Mouse (Mus musculus) limb, embryonic 13.5 days (tissue): ENCODE measurements at regions not wholly inside any gene's neighbourhood (a gene's known extent, or its start where the extent isn't known, plus 50 kb on each side); places are given as distances from the start of the nearest gene placed in this dataset.

ENCODE experiments used
- ATAC-seq: fragments of 200-750 bp; cut with Nextera tagmentation; 2 replicates; pipeline ENCODE4 v1.8.0; 2017; ENCODE audit warnings: low read depth, moderate number of reproducible peaks, moderate TSS enrichment; ENCODE audit not compliant: low FRiP score
- H3K27ac ChIP-seq: fragments of 300-500 bp; sonication (generic); 2 replicates; pipeline ENCODE4 v1.5.1; 2015; ENCODE audit warnings: inconsistent platforms, mild to moderate bottlenecking, moderate library complexity
- H3K27me3 ChIP-seq: fragments of 300-500 bp; sonication (generic); 2 replicates; pipeline ENCODE4 v1.6.1; 2015; ENCODE audit warnings: mild to moderate bottlenecking, inconsistent platforms
- H3K36me3 ChIP-seq: fragments of 300-500 bp; sonication (generic); 2 replicates; pipeline ENCODE4 v1.6.1; 2015; ENCODE audit warnings: inconsistent platforms, mild to moderate bottlenecking, moderate library complexity
- H3K4me1 ChIP-seq: fragments of 300-500 bp; sonication (generic); 2 replicates; pipeline ENCODE4 v1.6.1; 2015; ENCODE audit warnings: inconsistent platforms
- H3K4me2 ChIP-seq: fragments of 300-500 bp; sonication (generic); replicated peaks from 2 replicates; pipeline ENCODE4 v1.6.1; 2015; ENCODE audit warnings: inconsistent platforms, mild to moderate bottlenecking, moderate library complexity
- H3K4me3 ChIP-seq: fragments of 300-500 bp; sonication (generic); 2 replicates; pipeline ENCODE4 v1.5.1; 2015; ENCODE audit warnings: moderate library complexity, mild to moderate bottlenecking, inconsistent platforms
- H3K9ac ChIP-seq: fragments of 300-500 bp; sonication (generic); 2 replicates; pipeline ENCODE4 v1.6.1; 2015; ENCODE audit warnings: mild to moderate bottlenecking, inconsistent platforms
- H3K9me3 ChIP-seq: fragments of 300-500 bp; sonication (generic); 2 replicates; pipeline ENCODE4 v1.6.1; 2016; ENCODE audit warnings: inconsistent platforms
- WGBS: fragments of 180-500 bp; shearing (Covaris S2); methylation state at CpG from one replicate; pipeline ENCODE4 v1.1.7; 2015; 5-methylcytosine and 5-hydroxymethylcytosine counted together

GRCm38 (mm10) chr5:129394416-129394815 lies 106.6 kb upstream of the Sfswap start:
- ATAC-seq: no peak
- Histone ChIP-seq H3K4me3 (no peak overlapping the region), H3K4me2 (no peak overlapping the region), H3K9me3 (no peaks in the 10 kb centered on the region), H3K27me3 (no peaks in the 10 kb centered on the region), H3K4me1 (peaks cover 5% of the 10 kb centered on the region), H3K9ac (no peak overlapping the region), H3K36me3 (no peaks in the 10 kb centered on the region), H3K27ac (no peak overlapping the region)
- 67% methylated on average over 4 of the region's 4 CpGs for WGBS

- H3K9me3 ChIP-seq: no peaks in the 10 kb centered on the region
- WGBS: 72% methylated on average over 1 of the region's 1 CpGs
- H3K9ac ChIP-seq: no peak overlapping the region
- no peaks in the 10 kb centered on the region for H3K4me1 ChIP-seq
- no peaks in the 10 kb centered on the region for H3K27me3 ChIP-seq
- no peaks in the 10 kb centered on the region for H3K36me3 ChIP-seq
- no peak overlapping the region for H3K27ac ChIP-seq
- H3K4me3 ChIP-seq: no peak overlapping the region
- no peak for ATAC-seq
- H3K4me2 ChIP-seq: no peak overlapping the region
Measured at GRCm38 (mm10) chr5:129397311-129397710, 103.7 kb upstream of the Sfswap start.

DNA sequence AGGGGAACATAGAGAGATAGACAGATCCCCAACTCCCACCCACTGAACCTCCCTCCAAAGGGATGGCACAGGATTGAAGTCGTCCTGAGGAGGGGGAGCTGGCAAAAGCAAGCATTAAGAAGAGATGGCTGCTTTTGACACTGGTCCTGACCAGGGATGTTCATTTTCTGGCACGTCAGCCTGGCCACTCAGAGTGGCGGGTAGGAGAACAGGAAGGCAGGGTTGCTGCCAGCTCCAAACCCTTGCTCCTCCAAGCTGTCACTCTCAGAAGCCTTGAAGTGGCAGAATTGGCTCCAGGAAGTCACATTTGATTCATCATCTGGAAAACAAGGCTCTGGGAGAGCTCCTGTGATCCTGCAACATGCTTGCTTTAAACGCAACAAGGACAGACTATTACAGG lies 94.8 kb upstream of the Sfswap start:
- H3K27ac ChIP-seq: no peak overlapping the region
- no peaks in the 10 kb centered on the region for H3K36me3 ChIP-seq
- H3K9ac ChIP-seq: no peak overlapping the region
- H3K9me3 ChIP-seq: no peaks in the 10 kb centered on the region
- WGBS: 66% methylated on average over 4 of the region's 4 CpGs
- no peak overlapping the region for H3K4me2 ChIP-seq
- no peaks in the 10 kb centered on the region for H3K27me3 ChIP-seq
- no peak for ATAC-seq
- no peak overlapping the region for H3K4me3 ChIP-seq
- peaks cover 16% of the 10 kb centered on the region; the same call in 1 of the 2 replicates for H3K4me1 ChIP-seq

- peaks cover 16% of the 10 kb centered on the region; the same call in 1 of the 2 replicates for H3K4me1 ChIP-seq
- no peak overlapping the region for H3K9ac ChIP-seq
- 67% methylated on average over 14 of the region's 14 CpGs for WGBS
- ATAC-seq: 0 out of 2 replicates have a peak, but pooled peaks have one; percentile 11
- H3K36me3 ChIP-seq: no peaks in the 10 kb centered on the region
- H3K4me3 ChIP-seq: no peak overlapping the region
- H3K27me3 ChIP-seq: no peaks in the 10 kb centered on the region
- H3K27ac ChIP-seq: no peak overlapping the region
- no peak overlapping the region for H3K4me2 ChIP-seq
- no peaks in the 10 kb centered on the region for H3K9me3 ChIP-seq
Measured at GRCm38 (mm10) chr5:129409440-129410004, 91.5 kb upstream of the Sfswap start.

- H3K4me2 ChIP-seq: no peak overlapping the region
- H3K27ac ChIP-seq: no peak overlapping the region
- H3K4me1 ChIP-seq: peaks cover 21% of the 10 kb centered on the region
- H3K36me3 ChIP-seq: no peaks in the 10 kb centered on the region
- H3K9me3 ChIP-seq: no peaks in the 10 kb centered on the region
- 86% methylated on average over 6 of the region's 6 CpGs for WGBS
- H3K9ac ChIP-seq: no peak overlapping the region
- ATAC-seq: no peak
- no peak overlapping the region for H3K4me3 ChIP-seq
- H3K27me3 ChIP-seq: no peaks in the 10 kb centered on the region
Measured at GRCm38 (mm10) chr5:129412161-129412560, 88.9 kb upstream of the Sfswap start.

DNA sequence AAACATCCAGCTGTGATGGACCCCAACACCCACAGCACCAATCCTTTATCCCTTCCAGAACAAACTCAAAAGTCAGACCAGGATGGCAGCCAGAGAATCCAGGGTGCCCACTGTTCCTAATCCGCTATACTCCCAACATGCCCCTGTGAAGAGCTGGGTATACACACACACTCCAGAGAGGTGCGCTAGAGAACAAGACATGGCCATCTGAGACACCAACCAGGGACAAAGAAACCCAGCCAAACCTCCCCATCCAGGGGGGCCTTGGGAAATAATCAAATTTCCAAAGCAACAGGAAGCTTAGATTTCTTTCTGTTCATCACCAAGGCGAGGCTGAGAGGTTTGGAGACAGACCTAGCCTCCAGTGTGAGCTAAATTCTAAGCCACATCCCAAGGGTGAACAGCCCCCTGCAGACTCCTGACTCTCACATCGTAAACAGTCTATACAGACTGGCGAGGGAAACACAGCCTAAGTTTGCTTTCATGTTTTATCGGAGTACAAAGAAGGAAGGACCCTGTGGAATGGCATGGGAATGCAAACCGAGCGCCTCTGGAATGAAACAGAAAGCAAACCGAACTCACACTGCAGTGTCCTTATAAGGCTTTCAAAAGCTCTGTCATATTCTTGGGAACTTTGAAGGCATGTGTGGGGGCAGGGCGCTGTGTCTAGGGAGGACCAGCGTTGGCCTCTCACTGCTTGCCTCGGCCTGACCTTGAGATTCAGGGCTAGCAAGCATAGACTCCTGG lies 85.9 kb upstream of the Sfswap start:
- H3K4me3 ChIP-seq: peak overlapping the region; percentile 1; the same call in 1 of the 2 replicates
- ATAC-seq: 0 out of 2 replicates have a peak, but pooled peaks have one; percentile 59
- H3K4me1 ChIP-seq: peaks cover 16% of the 10 kb centered on the region
- WGBS: 21% methylated on average over 12 of the region's 12 CpGs
- no peaks in the 10 kb centered on the region for H3K27me3 ChIP-seq
- H3K9ac ChIP-seq: peak overlapping the region; percentile 43; the same call in 1 of the 2 replicates
- peak overlapping the region; percentile 67; the same call in 1 of the 2 replicates for H3K27ac ChIP-seq
- no peaks in the 10 kb centered on the region for H3K9me3 ChIP-seq
- no peaks in the 10 kb centered on the region for H3K36me3 ChIP-seq
- H3K4me2 ChIP-seq: peak overlapping the region; percentile 47

- no peak overlapping the region for H3K27ac ChIP-seq
- H3K9ac ChIP-seq: no peak overlapping the region
- H3K4me1 ChIP-seq: peaks cover 16% of the 10 kb centered on the region
- no peak for ATAC-seq
- no peak overlapping the region for H3K4me3 ChIP-seq
- H3K4me2 ChIP-seq: no peak overlapping the region
- WGBS: 24% methylated on average over 3 of the region's 3 CpGs
- no peaks in the 10 kb centered on the region for H3K27me3 ChIP-seq
- H3K36me3 ChIP-seq: no peaks in the 10 kb centered on the region
- H3K9me3 ChIP-seq: no peaks in the 10 kb centered on the region
Measured at GRCm38 (mm10) chr5:129416425-129416824, 84.6 kb upstream of the Sfswap start.

DNA sequence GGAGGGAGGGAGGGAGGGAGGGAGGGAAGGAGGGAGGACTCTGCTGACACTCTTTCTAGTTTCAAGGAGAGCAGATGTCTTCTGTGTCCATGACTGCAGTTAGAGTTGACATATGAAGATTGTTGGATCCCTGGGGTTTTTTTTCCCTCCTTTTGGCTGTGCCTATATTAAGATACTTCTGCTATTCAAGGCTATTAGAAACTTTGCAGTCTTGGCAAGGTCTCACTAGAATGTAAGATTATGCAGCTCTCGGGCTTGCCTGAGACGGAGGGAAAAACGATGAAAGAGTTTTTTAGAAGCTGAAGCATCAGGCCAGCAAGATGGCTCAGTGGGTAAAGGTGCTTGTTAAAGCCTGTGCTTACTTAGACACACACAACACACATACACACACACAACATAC lies 83.5 kb upstream of the Sfswap start:
- H3K4me3 ChIP-seq: no peak overlapping the region
- no peak overlapping the region for H3K9ac ChIP-seq
- no peak overlapping the region for H3K27ac ChIP-seq
- H3K4me1 ChIP-seq: peaks cover 16% of the 10 kb centered on the region
- no peaks in the 10 kb centered on the region for H3K9me3 ChIP-seq
- H3K27me3 ChIP-seq: no peaks in the 10 kb centered on the region
- H3K4me2 ChIP-seq: no peak overlapping the region
- no peak for ATAC-seq
- no peaks in the 10 kb centered on the region for H3K36me3 ChIP-seq
- 74% methylated on average over 3 of the region's 3 CpGs for WGBS

DNA sequence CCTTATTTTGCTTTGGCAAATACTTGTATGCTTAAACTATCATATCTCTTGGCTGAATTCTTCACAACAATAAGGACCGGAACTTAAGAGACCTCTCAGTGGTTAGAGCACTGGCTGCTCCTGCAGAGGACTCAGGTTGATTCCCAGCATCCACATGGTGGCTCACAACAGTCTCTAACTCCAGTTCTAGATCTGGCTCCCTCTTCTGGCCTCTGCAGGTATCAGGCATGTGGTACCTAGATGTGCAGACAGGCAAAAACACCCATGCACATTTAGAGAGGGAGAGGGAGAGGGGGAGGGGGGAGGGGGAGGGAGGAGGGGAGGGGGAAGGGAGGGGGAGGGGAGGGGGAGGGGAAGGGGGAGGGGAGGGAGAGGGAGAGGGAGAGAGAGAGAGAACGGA lies 80.0 kb upstream of the Sfswap start:
- H3K9ac ChIP-seq: no peak overlapping the region
- no peak overlapping the region for H3K4me3 ChIP-seq
- H3K36me3 ChIP-seq: no peaks in the 10 kb centered on the region
- WGBS: 90% methylated on average over 2 of the region's 2 CpGs
- H3K27ac ChIP-seq: no peak overlapping the region
- H3K4me1 ChIP-seq: 0 out of 2 replicates have a peak, but pooled peaks cover 2% of the 10 kb centered on the region
- no peaks in the 10 kb centered on the region for H3K27me3 ChIP-seq
- no peak overlapping the region for H3K4me2 ChIP-seq
- no peaks in the 10 kb centered on the region for H3K9me3 ChIP-seq
- no peak for ATAC-seq

DNA sequence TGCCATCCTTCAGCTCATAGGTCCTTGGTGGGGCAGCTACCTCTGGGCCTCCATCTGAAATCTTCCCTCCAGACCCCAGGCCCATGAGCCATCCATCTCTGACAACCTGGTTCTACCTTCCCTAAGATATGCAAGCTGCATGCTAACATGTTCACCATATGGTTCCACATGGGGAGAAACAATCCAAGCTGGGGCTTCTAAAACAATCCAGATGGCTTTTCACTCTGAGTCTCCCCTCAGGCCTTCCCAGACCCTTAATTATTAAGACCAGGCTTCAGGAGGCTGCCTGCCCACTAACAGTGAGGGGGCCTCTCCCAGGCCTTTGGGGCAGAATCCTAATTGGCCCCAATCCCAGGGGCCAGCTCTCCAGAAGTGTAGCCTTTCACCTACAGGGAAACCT lies 71.1 kb upstream of the Sfswap start:
- Histone ChIP-seq H3K4me2 (peak overlapping the region; percentile 25; the same call in 1 of the 2 replicates), H3K4me1 (peaks cover 26% of the 10 kb centered on the region), H3K27me3 (no peaks in the 10 kb centered on the region), H3K9me3 (no peaks in the 10 kb centered on the region), H3K4me3 (no peak overlapping the region), H3K27ac (peak overlapping the region; percentile 73), H3K9ac (no peak overlapping the region), H3K36me3 (no peaks in the 10 kb centered on the region)
- ATAC-seq: peak; percentile 88

DNA sequence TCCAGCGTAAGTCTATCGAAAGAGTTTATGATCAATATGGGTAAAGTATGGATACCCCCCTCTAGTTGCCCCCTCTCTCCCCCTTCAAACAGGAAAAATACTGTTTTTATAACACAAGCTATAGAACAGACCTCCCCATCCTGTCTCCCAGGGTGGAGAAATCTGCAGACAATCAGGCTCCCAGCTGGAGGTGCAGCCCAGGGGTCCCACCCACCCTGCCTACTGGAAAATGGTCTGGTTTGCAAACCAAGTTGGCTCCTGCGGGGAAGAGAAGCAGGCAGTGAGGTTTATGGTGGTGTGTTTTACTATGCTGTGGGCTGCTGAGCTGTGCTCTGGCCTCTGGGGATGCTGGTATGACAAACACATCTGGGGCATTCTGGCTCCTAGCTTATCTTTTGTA lies 70.7 kb upstream of the Sfswap start:
- Histone ChIP-seq H3K9ac (no peak overlapping the region), H3K4me2 (peak overlapping the region; percentile 25; the same call in 1 of the 2 replicates), H3K4me3 (no peak overlapping the region), H3K27ac (peak overlapping the region; percentile 73), H3K27me3 (no peaks in the 10 kb centered on the region), H3K9me3 (no peaks in the 10 kb centered on the region), H3K36me3 (no peaks in the 10 kb centered on the region), H3K4me1 (peaks cover 26% of the 10 kb centered on the region)
- ATAC-seq: peak; percentile 77
- 19% methylated on average over 3 of the region's 3 CpGs for WGBS

GRCm38 (mm10) chr5:129449931-129450573 lies 51.0 kb upstream of the Sfswap start:
- Histone ChIP-seq H3K27ac (no peak overlapping the region), H3K9ac (no peak overlapping the region), H3K4me1 (peaks cover 13% of the 10 kb centered on the region), H3K4me3 (no peak overlapping the region), H3K9me3 (no peaks in the 10 kb centered on the region), H3K4me2 (no peak overlapping the region), H3K27me3 (no peaks in the 10 kb centered on the region), H3K36me3 (no peaks in the 10 kb centered on the region)
- ATAC-seq: no peak
- WGBS: 56% methylated on average over 7 of the region's 7 CpGs
